Mouse (Mus musculus): Measurements from ENCODE around the gene Mrtfb.
"Not testable (repeated sequence)": the region's sequence is repeated elsewhere in the genome, so short reads cannot be mapped to it uniquely, and the experiment has no call there.

Gene Mrtfb

DNA sequence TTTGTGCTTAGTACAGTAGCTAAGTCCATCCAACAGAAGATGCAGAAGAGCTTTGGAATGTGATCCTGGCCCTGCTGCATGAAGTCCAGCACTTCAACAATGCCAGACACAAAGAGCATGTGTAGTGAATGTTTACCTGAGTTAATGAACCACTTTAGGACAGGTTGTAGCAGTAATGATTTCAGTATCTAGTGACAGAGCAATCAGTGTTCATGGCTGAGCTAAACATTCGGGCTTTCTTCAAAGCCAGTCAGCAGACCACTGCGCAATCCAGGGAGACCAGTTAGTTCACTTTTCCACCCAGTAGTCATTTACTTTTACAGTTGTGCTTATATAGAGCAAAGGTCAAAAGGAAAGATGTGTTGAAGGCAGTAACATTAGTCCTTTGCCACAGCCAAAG, 20.0 kb downstream of the Mrtfb start:
- no peak for DNase-seq (ENCODE audit: low spot score)

DNA sequence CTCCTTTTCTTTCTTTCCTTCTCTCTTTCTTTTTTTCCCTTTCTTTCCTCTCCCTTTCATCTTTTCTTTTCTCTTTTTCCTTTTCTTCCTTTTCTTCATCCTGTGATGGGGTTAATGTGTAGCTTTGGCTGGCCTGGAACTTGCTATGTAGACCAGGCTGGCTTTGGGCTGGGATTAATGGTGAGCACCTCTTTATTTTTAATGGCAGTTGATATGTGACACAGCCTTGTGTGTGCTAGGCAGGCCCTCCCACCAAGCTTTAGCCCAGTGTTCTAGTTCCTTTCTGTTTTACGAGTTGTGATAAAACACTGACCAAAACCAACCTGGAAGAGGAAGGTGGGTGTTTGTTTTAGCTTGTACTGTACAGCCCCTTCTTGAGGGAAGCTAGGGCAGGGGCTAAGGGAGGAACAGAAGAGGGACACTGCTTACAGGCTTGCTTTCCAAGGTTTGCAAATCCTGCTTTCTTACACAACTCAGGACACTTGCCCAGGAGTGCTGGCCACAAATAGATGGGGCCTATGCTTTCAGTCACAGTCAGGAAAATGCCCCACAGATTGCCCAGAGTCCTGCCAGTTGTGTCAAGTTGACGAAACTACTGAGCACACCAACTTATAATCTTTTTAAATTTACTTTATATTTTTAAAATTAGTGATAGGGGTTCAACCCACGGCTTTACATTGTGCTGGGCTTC, 20.6 kb downstream of the Mrtfb start:
- no peak for DNase-seq (ENCODE audit: low spot score)

DNA sequence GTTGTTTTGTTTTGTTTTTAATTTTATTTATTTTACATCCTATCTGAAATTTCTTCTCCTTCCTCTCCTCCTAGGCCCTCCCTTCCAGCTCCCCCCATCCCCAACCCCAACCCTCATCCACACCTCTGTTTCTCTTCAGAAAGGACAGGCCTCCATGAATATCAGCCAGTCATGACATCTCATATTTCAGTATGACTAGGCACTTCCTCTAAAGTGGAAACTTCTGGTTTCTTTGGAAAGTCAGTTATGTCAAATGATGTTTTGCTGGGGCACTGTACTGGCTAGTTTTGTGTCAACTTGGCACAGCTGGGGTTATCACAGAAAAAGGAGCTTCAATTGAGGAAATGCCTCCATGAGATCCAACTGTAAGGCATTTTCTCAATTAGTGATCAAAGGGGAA, 30.1 kb downstream of the Mrtfb start:
- DNase-seq (ENCODE audit: low spot score) = not testable (repeated sequence)

DNA sequence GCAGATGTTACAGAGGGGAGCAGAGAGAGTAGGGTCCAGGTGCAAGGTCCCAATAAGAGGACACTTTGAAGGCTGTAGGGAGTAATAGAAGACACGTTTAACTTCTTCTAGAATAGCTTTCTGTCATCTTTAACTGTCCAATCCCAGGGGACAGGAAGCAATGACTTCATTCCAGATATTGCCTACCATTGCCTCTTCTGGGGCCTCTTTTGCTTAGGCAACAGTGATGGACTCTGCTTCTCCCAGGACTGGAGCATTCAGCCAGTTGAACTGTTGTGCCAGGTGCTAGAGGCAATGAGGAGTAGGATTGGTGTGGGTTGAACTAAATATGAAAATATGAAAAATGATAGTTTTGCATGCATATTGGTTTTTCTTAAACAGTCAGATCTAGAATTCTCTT, 41.6 kb downstream of the Mrtfb start:
- DNase-seq (ENCODE audit: low spot score) = no peak

DNA sequence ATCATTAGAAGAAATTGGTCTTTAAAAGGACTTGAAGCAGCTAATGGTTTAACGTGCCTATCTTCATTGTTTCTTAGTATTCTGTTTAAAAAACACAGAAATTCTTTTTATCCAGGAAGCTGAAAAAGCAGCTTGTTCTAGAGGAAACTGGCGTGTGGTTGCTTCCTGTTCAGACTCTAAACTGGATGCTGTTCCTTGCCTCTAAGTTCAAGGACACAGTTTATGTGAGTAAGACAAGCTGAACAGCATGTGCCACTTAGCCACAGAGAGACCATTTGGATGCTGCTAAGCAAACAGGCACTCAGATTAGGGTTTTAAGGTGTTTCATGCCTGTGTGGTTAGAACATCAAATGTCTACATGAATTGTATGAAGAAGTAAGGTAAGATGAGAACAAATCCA, 42.7 kb downstream of the Mrtfb start:
- no peak for DNase-seq (ENCODE audit: low spot score)

DNA sequence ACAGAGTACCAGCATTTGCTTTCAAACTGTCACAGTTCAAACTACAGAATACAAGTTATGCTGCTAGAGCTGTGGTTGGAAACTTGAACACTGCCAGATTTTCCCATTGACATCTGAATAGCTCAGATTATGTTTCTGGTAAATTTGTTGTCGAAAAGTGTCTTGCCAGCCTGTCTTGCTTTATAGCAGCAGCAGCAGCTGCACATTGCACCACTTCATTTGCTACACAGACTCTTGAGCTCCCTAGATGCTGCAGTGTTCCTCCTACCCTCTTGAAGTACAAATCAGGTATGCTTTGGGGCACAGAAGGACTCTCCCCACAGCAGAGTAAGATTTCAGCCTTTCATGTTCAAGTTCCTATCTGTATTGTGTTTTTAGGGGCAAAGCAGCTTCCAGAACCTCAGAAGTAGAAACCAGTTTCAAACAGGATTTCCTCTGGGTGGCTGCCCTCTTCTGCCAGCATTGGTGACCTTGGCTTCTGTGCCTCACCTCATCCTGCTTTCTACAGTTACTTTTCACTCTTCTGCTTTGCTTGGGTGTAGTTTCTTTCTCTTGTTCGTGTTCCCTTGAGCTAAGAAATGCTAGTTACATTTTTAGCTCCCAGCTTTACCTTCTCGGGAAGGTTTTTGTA, 49.9 kb downstream of the Mrtfb start:
- DNase-seq (ENCODE audit: low spot score) = no peak

DNA sequence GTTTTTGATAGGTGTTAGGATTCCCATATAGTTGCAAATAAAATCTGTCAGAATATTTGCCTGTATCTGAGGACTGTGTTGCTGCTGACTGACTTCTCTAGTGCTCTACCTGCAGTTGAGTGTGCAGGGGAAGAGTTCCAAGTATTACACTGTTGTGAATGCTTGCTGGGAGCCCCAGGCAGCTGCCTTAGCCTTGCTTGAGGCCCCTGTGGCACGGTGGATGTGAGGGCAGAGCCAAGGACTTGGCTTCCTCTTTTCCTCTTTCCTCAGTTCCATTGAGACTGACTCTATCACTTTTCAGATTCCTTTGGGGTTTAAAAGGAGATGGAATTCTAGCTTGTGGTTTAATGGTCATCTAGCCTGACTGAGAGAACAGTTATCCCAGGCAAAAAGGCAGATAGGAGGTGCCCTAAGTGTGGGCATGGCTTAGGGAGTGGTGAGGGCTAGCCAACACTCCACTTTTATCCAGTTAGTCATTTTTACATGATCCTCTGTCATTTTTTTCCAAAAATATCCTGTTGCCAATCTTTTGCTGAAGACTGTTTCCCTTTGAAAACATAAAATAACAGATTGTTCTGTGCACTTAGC, 53.9 kb downstream of the Mrtfb start:
- DNase-seq (ENCODE audit: low spot score) = no peak

DNA sequence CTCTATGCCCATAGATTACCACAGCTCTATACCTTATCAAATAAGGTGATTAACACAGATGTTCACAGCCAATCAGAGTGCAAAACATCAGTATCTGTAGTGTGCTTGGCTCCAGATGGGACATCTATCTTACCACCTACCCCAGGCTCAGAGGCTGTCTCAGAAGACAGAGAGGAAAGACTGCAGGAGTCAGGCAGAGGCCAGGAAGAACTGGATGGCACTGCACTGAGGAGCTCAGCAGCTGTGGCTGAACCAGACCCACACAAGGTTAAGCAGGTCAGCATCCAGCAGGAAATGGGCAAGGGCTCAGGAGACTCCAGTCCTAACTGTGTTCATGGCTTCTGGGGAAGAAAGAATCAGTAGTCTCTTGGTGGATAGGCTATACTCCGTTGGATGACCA, 55.1 kb downstream of the Mrtfb start:
- DNase-seq (ENCODE audit: low spot score) = no peak

DNA sequence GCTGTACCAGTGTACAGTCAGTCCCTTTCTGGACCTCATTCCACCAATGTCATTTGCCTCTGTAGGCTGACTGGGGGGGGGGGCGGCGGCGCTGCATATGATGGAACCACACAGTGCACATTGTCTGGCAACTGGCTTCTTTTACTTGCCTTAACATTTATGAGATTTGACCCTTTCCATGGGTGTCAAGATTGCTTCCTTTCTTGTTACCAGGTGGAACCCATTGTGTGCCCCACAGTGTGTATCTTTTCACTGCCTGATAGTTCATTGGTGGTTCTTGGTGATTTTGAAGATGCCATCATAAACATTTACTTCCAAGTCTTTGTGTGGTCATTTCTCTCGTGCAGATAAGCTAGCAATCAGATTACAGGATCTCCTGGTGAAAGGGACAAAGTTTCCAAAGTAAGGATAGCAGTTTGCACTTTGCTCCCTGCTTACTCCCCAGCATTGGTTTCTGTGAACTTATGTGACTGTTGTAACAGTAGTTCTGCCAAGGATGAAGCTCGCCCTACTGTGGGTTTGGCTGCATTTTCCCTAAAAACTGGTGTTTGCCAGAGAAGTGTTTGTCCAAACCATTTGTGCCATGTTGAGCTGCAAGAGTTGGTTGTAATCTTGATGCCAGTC, 56.9 kb downstream of the Mrtfb start:
- no peak for DNase-seq (ENCODE audit: low spot score)

DNA sequence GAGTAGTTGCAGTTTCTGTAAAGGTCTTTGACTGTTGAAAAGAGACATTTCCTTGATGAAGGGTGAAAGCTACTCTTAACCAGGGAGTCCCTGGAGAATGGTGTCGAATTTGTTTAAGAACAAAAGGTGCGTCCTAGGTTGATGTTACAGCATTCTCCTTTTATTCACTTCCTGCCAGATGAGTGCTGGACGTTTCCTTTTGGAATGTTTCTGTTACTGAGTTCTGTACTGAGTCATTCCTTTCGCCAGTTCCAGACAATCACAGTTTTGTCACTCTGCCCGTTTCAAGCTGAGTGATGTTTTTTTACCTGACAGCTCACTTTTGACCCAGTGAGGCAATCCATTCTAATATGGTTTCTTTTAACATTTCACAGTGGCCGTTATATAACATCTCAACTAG, 67.5 kb downstream of the Mrtfb start:
- DNase-seq (ENCODE audit: low spot score) = no peak

DNA sequence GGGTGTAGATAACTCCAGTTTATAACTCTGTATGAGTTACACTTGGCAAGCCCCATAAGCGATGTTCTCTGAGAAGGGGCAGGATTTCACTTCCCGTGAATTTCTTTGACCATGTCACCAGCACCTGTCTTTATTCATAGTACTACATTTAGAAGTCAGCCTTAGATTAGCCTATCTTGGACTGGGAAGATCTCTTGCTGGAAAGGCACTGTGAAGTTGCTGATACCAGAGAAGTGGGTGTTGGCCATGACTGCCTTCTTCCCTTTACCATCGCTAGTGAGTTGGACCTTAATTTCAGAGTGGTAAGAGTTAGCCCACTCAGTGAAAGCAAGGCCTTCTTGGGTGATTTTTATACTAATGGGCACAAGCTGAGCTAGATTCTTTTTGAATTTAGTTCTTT, 70.3 kb downstream of the Mrtfb start:
- DNase-seq (ENCODE audit: low spot score) = no peak

DNA sequence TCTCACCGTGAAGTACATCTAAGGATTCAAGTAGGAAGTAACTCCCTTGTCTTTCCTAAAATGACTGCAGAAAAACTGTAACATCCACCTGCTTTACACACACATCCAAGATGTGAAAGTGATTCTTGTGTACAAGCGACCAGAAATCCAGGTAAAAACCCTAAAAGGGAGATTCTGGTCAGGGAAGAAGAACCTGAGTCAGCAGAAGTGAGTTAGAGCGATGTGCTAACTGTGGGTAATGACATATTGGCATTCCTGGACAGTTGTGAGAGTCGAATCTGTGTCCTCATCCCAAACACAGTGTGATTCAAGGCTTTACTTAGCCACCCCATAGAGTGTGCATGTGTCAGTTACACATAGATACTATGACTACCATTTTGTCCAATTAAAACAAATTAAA, 72.4 kb downstream of the Mrtfb start:
- DNase-seq (ENCODE audit: low spot score) = no peak

DNA sequence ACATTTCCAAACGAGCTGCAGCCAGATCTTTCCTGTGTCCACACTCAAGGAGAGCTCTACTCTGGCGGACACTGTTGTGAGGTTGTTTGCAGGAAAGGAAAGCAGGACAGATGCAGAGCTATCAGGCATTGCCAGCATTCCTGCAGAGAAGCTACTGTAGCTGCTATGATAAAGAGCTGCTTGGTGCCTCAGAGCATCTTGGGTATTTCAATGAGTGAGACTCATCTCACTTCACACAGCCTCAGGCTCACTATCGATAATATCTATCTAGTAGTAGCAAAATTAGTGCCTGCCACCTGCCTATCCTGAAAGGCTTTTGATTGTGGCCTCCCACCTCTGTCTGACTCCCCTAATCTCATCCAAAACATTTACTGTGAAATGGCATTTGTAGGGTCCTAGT, 73.4 kb downstream of the Mrtfb start:
- DNase-seq (ENCODE audit: low spot score) = no peak

DNA sequence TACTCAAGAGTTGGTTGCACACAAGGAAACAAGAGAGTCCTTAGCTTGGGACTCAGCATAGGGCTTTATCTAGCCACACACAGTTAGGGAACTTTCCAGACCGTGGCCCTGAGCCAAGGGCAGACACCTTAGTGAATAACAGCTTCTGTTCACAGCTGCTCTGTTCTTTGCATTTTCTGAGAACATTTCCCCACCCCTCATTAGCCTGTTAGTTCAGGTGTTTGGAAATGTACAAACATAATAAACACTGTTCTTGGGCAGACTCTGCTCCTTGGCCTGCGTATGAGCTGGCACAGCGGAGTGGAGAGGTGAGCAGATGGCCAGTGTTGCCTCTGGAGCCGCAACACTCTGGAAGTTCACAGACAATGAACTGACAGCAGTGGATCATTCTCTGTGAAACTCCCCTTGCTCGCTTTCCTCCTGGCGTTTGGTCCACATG, 74.0 kb downstream of the Mrtfb start:
- no peak for DNase-seq (ENCODE audit: low spot score)

DNA sequence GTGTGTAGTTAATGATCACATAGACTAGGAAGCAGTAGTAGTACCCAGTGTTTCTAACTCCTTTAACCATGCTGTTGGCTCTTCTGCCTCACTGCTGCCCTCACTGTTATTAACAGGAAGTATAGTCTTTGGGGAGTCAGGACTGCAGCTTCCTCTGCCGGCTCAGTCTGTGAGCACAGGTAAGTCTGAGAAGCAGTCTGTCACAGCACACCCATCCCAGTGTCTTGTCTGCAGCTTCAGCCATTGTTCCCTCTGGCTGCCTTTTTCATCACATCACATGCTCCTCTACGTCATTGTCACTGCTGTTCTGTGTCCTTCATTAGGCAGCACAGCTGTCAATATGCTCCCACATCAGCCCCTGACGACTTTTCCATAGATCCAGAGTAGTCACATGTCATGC, 75.6 kb downstream of the Mrtfb start:
- DNase-seq (ENCODE audit: low spot score) = no peak

DNA sequence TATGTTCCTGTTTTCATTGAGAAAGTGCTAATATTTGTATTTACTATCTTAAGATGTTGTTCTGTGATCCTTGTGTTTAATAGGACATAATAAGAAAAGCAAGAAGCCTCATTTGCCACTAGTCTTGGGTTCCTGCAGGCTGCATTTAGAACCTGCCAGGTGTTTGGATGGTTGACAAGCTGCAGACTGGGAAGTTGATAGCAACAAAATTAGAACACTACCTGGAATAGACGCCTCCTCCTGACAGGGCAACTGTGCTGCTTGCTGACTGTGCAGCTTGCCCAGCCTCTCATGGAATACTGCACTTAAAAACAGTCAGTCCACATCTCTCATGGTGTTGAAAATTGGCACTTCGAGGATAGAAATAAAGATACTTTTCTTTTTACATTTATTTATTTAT, 76.3 kb downstream of the Mrtfb start:
- DNase-seq (ENCODE audit: low spot score) = no peak

DNA sequence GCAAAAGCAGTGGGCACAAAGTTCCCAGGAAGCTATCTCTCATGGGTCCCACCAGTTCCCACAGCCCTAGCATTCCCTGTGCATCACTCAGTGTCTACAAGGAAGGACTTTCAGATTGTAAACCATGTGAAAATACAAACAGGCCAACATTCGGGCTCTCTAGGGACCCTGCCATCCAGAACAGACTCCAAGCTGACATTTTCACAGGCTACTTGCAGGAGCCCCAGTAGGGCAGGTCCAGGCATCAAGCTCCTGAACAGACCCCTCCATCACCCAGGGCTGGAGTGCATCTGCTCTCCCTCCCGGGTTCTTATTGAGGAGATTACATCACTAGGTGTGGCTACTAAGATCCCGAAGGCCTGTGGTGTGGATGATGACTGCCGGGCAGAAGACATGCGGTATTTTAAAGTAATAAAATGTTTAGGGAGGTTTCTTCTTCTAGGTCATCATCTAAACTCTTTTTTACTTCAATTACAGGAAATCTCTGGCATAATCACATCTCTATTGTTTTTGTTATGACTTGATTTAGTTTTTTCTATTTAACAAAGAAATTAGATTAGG, 77.6 kb downstream of the Mrtfb start:
- no peak for DNase-seq (ENCODE audit: low spot score)

DNA sequence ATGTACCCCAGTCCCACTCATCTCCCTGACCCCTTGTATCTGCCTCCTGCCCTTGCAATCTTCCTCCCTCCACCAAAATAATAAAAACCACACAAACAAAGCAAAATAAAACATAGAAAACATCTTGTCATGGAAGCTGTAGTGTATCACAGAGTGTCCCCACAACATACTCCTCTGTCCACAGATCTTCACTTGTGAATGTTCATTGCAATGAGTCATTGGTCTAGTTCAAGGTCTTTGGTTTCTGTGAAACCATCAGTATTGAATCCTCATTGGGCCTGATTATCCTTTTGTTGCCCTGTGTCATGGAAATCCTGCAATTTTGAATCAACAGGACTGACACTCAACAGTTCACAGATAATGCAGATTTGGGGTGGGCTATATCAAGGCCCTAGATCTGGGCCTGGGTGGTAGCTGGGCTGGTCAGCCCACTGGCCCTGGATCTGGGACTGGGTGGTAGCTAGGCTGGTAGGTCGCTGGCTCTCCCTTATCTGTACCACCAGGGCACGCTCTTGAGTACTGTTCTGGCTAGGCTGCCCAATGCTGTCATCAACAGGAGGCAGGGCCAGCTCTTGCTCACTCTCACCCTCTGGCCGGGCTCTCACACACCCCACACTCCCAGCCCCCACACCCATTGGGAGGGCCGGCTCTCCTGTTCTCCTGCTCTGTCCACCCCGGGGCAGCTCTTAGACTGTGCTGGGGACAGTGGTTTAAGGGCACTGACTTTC, 80.4 kb downstream of the Mrtfb start:
- DNase-seq (ENCODE audit: low spot score) = no peak

DNA sequence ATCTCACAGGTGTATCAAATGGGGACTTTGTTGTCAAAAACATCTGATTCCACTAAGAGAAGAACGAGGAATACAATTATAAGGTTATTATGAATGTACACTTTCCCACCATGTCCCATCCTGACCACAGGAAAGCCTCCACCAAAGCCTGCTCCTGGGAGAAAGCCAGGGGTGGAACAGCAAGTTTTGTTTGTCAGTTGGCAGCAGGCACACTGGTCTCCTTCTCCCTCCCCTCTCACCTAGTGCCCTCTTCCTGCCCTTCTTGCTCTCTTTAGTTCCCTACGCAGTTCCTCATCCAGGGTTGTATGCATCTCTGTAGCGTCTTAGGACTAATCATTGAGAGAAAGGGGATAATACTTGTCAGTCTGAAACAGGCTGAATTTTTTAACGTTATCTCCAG, 81.8 kb downstream of the Mrtfb start:
- no peak for DNase-seq (ENCODE audit: low spot score)

DNA sequence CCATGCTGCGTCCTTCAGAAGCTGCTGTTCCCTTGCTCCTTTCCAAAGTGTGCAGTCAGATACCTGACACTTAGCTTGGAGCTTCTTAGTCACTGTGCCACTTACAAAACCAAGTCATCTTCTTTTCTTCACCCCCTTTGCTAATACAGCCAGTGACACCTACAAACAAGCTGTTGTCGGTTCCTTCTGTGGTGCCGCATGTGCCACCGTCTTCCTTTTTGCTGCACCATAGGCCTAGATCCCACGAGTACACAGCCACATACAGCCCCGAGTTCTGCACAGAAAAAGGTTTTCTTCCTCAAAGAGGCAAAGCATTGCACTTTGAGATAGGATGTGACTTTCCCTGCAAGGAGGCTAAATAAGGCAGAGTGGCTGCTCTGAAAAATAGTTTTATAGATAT, 83.2 kb downstream of the Mrtfb start:
- DNase-seq (ENCODE audit: low spot score) = no peak

DNA sequence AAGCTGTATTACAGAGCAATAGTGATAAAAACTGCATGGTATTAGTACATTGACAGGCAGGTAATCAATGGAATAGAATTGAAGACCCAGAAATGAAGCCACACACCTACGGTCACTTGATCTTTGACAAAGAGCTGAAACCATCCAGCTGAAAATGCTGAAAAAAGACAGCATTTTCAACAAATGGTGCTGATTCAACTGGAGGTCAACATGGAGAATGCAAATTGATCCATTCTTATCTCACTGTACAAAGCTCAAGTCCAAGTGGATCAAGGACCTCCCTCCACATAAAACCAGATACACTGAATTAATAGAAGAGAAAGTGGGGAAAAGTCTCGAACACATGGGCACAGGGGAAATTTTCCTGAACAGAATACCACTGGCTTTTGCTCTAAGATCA, 89.5 kb downstream of the Mrtfb start:
- not testable (repeated sequence) for DNase-seq (ENCODE audit: low spot score)

DNA sequence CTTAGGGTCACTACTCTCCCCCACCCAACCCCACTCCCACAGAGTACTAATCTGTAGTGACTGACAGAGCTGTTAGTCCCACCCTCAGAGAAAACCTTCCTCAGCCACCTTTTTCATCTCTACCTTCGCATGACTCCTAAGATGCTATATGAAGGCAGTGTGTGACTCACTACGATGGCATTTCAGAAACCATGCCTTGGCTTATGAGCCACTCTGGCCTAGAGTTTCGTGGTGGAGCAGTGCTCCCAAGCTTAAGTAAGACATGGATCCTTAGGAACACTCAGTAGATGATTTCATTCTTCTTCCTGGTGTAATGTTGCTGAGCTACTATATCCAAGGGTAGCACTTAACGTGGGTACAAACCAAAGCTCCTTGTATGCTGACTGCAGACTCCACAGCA, 94.4 kb downstream of the Mrtfb start:
- no peak for DNase-seq (ENCODE audit: low spot score)

Data from ovary, postnatal 10 days (tissue).